Mouse (Mus musculus) thymus, adult 2 months (tissue): ENCODE data around the gene AC141477.1.

Experiments
- CTCF ChIP-seq: fragments of 200-500 bp; IDR thresholded peaks from 2 replicates; pipeline ENCODE4 v1.5.1; 2012; ENCODE audit warnings: mild to moderate bottlenecking, control low read depth, low read length, moderate library complexity, borderline replicate concordance; ENCODE audit not compliant: control insufficient read depth, poor library complexity, insufficient read depth; ENCODE audit errors: extremely low read depth
- POLR2A ChIP-seq: fragments of 200-500 bp; IDR thresholded peaks from 2 replicates; pipeline ENCODE4 v1.6.1; 2012; ENCODE audit warnings: mild to moderate bottlenecking, low read length, control low read depth, moderate library complexity; ENCODE audit not compliant: control insufficient read depth, poor library complexity, insufficient read depth; ENCODE audit errors: extremely low read depth

GRCm38 (mm10) chr10:76462312-76462711 is 22.1 kb upstream of the AC141477.1 start:
- TF ChIP-seq CTCF (no peak), POLR2A (no peak)
